ENCODE assay signal across 8 mouse cellular contexts in genomic region chr13:6689962-6690361, GRCm38 (mm10). TPM values are rescaled to one million over a fixed set of nuclear protein-coding genes. Genes with fewer than 3 reads are reported as not detected.
A peak's percentile ranks its signal among the peaks of the same experiment; 100 is the strongest.
DNase-seq lines count a peak whose midpoint lies in the region; ATAC-seq lines count a peak whose summit lies in the region.

No protein-coding gene starts in this region.

- DNase-seq in neural tube, embryonic 10.5 days (ENCODE audit: extremely low spot score, low spot score) = peak; percentile 29
- DNase-seq in adrenal gland, postnatal 14 days = peak; percentile 71
- DNase-seq in hindbrain, embryonic 14.5 days (ENCODE audit: low spot score) = no peak
- DNase-seq in naive thymus-derived CD4-positive, alpha-beta T cell, adult 2 months (ENCODE audit: low read depth) = peak; percentile 81
- DNase-seq in thymus, postnatal 0 days (ENCODE audit: low spot score) = peak; percentile 72

- 0 out of 2 replicates have a peak, but pooled peaks cover 3% of the 10 kb centered on the region for H3K27me3 ChIP-seq in neural tube, embryonic 15.5 days (replicated peaks)
- no peaks in the 10 kb centered on the region for H3K27me3 ChIP-seq in embryonic facial prominence, embryonic 12.5 days
- no peaks in the 10 kb centered on the region for H3K27me3 ChIP-seq in hindbrain, embryonic 14.5 days (ENCODE audit: control insufficient read depth, insufficient read depth, low read length)
- H3K27me3 ChIP-seq in limb, embryonic 13.5 days = no peaks in the 10 kb centered on the region

- H3K4me2 ChIP-seq in neural tube, embryonic 15.5 days = no peak overlapping the region
- no peak overlapping the region for H3K4me2 ChIP-seq in embryonic facial prominence, embryonic 12.5 days (replicated peaks)
- no peak overlapping the region for H3K4me2 ChIP-seq in hindbrain, embryonic 14.5 days (replicated peaks)
- H3K4me2 ChIP-seq in limb, embryonic 13.5 days (replicated peaks) = no peak overlapping the region

- no peaks in the 10 kb centered on the region for H3K36me3 ChIP-seq in neural tube, embryonic 15.5 days
- H3K36me3 ChIP-seq in embryonic facial prominence, embryonic 12.5 days = no peaks in the 10 kb centered on the region
- no peaks in the 10 kb centered on the region for H3K36me3 ChIP-seq in hindbrain, embryonic 14.5 days (replicated peaks; ENCODE audit: control insufficient read depth, insufficient read depth)
- no peaks in the 10 kb centered on the region for H3K36me3 ChIP-seq in limb, embryonic 13.5 days

- H3K4me3 ChIP-seq in neural tube, embryonic 15.5 days (replicated peaks) = no peak overlapping the region
- no peak overlapping the region for H3K4me3 ChIP-seq in embryonic facial prominence, embryonic 12.5 days
- H3K4me3 ChIP-seq in hindbrain, embryonic 14.5 days (replicated peaks; ENCODE audit: low read length) = no peak overlapping the region
- H3K4me3 ChIP-seq in limb, embryonic 13.5 days = no peak overlapping the region

- no peaks in the 10 kb centered on the region for H3K9me3 ChIP-seq in neural tube, embryonic 15.5 days (replicated peaks)
- no peaks in the 10 kb centered on the region for H3K9me3 ChIP-seq in embryonic facial prominence, embryonic 12.5 days
- no peaks in the 10 kb centered on the region for H3K9me3 ChIP-seq in hindbrain, embryonic 14.5 days (ENCODE audit: control insufficient read depth, low read length)
- H3K9me3 ChIP-seq in limb, embryonic 13.5 days = no peaks in the 10 kb centered on the region

- ATAC-seq in neural tube, embryonic 15.5 days (ENCODE audit: low FRiP score) = no peak
- ATAC-seq in embryonic facial prominence, embryonic 12.5 days (ENCODE audit: insufficient number of reproducible peaks, insufficient read depth, low FRiP score, low TSS enrichment) = 0 out of 2 replicates have a peak, but pooled peaks have one; percentile 29
- peak; percentile 55; the same call in 1 of the 2 replicates for ATAC-seq in hindbrain, embryonic 14.5 days (ENCODE audit: low FRiP score)
- ATAC-seq in limb, embryonic 13.5 days (ENCODE audit: low FRiP score, low read depth) = 0 out of 2 replicates have a peak, but pooled peaks have one; percentile 46

- WGBS in neural tube, embryonic 15.5 days = 59% methylated on average over 4 of the region's 4 CpGs
- WGBS in embryonic facial prominence, embryonic 12.5 days = 66% methylated on average over 4 of the region's 4 CpGs
- 70% methylated on average over 4 of the region's 4 CpGs for WGBS in hindbrain, embryonic 14.5 days
- 61% methylated on average over 4 of the region's 4 CpGs for WGBS in limb, embryonic 13.5 days

- H3K9ac ChIP-seq in neural tube, embryonic 15.5 days (replicated peaks) = no peak overlapping the region
- no peak overlapping the region for H3K9ac ChIP-seq in embryonic facial prominence, embryonic 12.5 days
- H3K9ac ChIP-seq in hindbrain, embryonic 14.5 days = no peak overlapping the region
- H3K9ac ChIP-seq in limb, embryonic 13.5 days = no peak overlapping the region

- no peaks in the 10 kb centered on the region for H3K4me1 ChIP-seq in neural tube, embryonic 15.5 days
- H3K4me1 ChIP-seq in embryonic facial prominence, embryonic 12.5 days = no peaks in the 10 kb centered on the region
- H3K4me1 ChIP-seq in hindbrain, embryonic 14.5 days (replicated peaks; ENCODE audit: control insufficient read depth, insufficient read depth, low read length) = no peaks in the 10 kb centered on the region
- H3K4me1 ChIP-seq in limb, embryonic 13.5 days = no peaks in the 10 kb centered on the region

- no peak overlapping the region for H3K27ac ChIP-seq in neural tube, embryonic 15.5 days (replicated peaks)
- H3K27ac ChIP-seq in embryonic facial prominence, embryonic 12.5 days = no peak overlapping the region
- H3K27ac ChIP-seq in hindbrain, embryonic 14.5 days = no peak overlapping the region
- no peak overlapping the region for H3K27ac ChIP-seq in limb, embryonic 13.5 days

RNA-seq across cellular contexts. Expression of gene Pfkp, which starts 41.4 kb away (rescaled TPM):
- 441 and 554 TPM in 2 replicates for polyA plus RNA-seq in neural tube, embryonic 15.5 days (2015; fragmentation: Nextera tagmentation; extraction: Ambion mirVana)
- total RNA-seq in adrenal gland, postnatal 14 days (2021) = 50.8 and 57.1 TPM in 2 replicates
- 15.2 and 18.7 TPM in 2 replicates for polyA plus RNA-seq in embryonic facial prominence, embryonic 12.5 days (2016; fragmentation: Nextera tagmentation; extraction: Ambion mirVana)
- polyA plus RNA-seq in hindbrain, embryonic 14.5 days (2014; fragmentation: Nextera tagmentation; extraction: Ambion mirVana) = 348 and 378 TPM in 2 replicates
- 12.9 and 13.1 TPM in 2 replicates for polyA plus RNA-seq in limb, embryonic 13.5 days (2015; fragmentation: Nextera tagmentation; extraction: Ambion mirVana)
- 61.7 and 67.7 TPM in 2 replicates for polyA plus RNA-seq in thymus, postnatal 0 days (2015; fragmentation: Nextera tagmentation; extraction: Ambion mirVana)
